Mouse (Mus musculus) T-helper 1 cell (primary cell): Measurements from ENCODE around the gene Serpina1b.
"Not testable (repeated sequence)": the region's sequence is repeated elsewhere in the genome, so short reads cannot be mapped to it uniquely, and the experiment has no call there.

ENCODE experiments used
- in situ Hi-C: fragments of 300-600 bp; cut with MboI, MseI; formaldehyde crosslinking; loops from one replicate; pipeline ENCODE4 v1.15.1; 2025; ENCODE audit warnings: high pct_unique_total_duplicates

Gene Serpina1b

GRCm38 (mm10) chr12:103830273-103830672 lies at the start of gene Serpina1b:
Gene Serpina1b (minus strand): TSS chr12:103830373.
- in situ Hi-C loops = not testable (repeated sequence)

- in situ Hi-C loops = not testable (repeated sequence)
These were observed 36.7 kb upstream of the Serpina1b start for GRCm38 (mm10) chr12:103866873-103867272.

DNA sequence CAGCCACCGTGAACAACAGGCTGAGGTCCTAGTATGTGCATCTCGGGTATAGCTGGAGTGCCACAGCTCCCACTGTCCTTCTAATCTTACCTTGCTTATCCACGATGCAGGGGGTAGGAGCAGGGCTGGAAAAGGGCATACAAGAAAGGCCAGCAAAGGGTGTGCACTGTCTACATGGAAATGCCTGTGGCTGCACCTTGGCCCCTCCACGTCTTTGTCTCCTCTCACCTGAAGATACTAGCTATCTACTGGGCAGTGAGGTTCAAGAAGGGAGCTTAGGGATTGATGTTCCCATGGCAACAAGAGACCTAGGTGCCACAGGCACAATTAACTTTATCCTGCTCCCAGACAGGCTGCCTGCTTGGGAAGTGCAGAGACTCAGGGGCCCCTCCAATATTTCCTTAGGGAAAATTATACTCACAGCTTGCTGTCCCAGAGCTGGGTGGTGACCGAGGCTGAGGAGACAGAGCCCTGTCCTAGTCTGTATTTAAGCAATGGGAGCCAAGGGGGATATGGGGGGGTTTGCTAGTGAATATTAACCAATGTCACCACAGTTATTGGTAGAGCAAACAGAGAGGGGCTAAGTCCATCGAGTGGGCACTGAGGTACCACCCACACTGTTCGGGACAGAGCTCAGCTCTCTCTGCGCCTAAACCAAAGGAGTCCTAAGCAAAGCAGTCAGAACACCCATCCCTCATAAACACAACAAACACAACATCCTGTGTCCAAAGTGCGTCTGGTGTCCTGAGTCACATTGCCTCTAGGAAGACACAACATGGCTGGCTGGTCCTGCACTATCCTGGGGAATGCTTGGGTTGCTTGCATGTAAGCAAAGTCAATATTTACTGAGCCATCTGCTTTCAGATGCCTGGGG lies 33.2 kb upstream of the Serpina1b start, which contains the start of gene Serpina1a:
Serpina1a (minus strand) TSS at position 462 of the 874 bp plus-strand sequence.
- in situ Hi-C loops = loop anchor here (5.0 kb wide), 1 partner anchor 91 kb away; the partner anchor contains the start of gene Serpina1d

DNA sequence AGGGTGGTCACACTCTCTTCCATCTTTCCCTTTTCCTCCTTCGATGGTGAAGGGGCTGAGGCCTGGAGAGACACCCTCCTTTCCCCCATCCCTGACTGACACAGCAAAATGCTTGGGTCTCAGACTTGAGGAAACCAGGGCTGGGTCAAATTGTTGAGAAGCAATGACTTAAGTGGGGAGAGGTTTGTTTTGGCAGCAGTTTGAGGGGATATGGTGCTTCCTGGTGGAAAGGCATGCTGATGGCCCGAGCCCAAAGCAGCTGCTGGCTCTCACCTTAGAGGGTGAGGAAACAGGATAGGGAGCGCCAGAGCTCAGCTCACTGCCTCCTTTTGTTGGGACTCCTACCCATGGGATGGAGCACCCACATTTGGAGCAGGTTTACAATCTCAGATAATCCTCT lies 30.8 kb upstream of the Serpina1b start:
- in situ Hi-C loops = loop anchor here (5.0 kb wide), 1 partner anchor 89 kb away; the partner anchor contains the start of gene Serpina1d

- in situ Hi-C loops = loop anchor here (5.0 kb wide), 1 partner anchor 88 kb away; the partner anchor contains the start of gene Serpina1d
These were observed 30.4 kb upstream of the Serpina1b start for GRCm38 (mm10) chr12:103860571-103860970.

GRCm38 (mm10) chr12:103859584-103859983 lies 29.4 kb upstream of the Serpina1b start:
- in situ Hi-C loops = loop anchor here (5.0 kb wide), 1 partner anchor 38 kb away; no protein-coding TSS in a partner anchor

GRCm38 (mm10) chr12:103853032-103853431 lies 22.9 kb upstream of the Serpina1b start:
- in situ Hi-C loops = not testable (repeated sequence)

- in situ Hi-C loops = not testable (repeated sequence)
These were observed 2.4 kb downstream of the Serpina1b start for GRCm38 (mm10) chr12:103827661-103828372.

- in situ Hi-C loops = not testable (repeated sequence)
These were observed 6.3 kb downstream of the Serpina1b start for GRCm38 (mm10) chr12:103823826-103824225.

DNA sequence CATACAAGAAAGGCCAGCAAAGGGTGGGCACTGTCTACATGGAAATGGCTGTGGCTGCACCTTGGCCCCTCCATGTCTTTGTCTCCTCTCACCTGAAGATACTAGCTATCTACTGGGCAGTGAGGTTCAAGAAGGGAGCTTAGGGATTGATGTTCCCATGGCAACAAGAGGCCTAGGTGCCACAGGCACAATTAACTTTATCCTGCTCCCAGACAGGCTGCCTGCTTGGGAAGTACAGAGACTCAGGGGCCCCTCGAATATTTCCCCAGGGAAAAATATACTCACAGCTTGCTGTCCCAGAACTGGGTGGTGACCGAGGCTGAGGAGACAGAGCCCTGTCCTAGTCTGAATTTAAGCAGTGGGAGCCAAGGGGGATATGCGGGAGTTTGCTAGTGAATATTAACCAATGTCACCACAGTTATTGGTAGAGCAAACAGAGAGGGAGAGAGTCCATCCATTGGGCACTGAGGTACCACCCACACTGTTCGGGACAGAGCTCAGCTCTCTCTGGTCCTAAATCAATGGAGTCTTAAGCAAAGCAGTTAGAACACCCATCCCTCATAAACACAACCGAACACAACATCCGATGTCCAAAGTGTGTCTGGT lies 56.8 kb downstream of the Serpina1b start, which contains the start of gene Serpina1d:
Serpina1d (minus strand) TSS at position 347 of the 606 bp plus-strand sequence.
- in situ Hi-C loops = loop anchor here (5.0 kb wide), 1 partner anchor 89 kb away; the partner anchor contains the start of gene Serpina1a

DNA sequence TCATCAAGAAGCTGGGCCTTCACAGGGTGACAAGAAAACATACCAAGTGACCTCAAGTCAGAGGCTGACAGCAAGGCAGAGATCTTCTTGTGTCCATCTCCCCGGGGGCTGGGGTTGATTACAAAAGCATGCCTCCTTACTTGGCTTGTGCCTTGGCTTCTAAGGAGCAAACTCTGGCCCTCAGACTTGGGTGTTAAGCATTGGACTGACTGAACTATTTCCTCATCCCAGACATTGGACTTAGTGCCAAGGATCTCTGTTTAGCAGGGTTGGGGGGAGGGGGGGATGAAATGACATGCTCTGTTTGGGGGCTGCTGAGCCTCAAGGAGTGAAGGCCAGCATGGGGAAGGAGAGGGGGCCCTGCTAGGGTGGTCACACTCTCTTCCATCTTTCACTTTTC lies 59.6 kb downstream of the Serpina1b start:
- in situ Hi-C loops = loop anchor here (5.0 kb wide), 1 partner anchor 92 kb away; the partner anchor contains the start of gene Serpina1a

DNA sequence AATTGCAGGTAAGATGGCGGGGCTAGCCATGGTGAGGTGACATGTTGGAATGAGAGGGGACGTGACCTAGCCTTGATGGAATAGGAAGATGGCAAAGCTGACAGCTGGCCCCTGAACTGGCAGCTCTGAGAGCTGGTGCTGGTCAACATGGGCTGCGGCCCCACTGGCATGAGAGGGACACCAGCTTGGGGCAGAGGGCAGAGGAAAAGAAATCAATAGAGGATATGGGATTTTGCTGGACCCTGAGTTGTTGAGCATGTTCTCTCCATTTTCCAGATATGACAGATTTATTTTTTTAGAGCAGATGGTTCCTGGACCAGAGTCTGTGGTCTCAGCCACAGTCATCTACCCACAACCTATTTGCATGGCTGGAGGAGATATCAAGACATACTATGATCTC lies 67.1 kb downstream of the Serpina1b start:
- in situ Hi-C loops = loop anchor here (5.0 kb wide), 1 partner anchor 179 kb away; no protein-coding TSS in a partner anchor

DNA sequence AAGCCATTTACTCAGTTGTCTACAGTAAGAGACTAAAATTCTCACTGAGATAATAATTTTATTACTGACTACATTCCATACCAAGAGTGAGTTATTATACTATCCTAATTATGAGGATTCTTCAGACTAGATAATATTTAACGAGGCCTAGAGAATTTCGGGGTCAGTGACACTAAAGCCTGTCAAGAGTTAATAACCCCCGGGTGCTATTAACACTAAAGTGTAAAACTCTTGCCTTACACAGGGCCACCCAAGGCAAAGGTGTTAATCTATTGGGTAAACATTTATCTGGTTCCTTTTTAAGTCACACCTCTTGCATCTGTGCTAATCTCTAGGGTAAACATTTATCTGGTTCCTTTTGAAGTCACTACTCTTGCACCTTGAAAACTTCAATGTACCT lies 69.9 kb downstream of the Serpina1b start:
- in situ Hi-C loops = loop anchor here (5.0 kb wide), 1 partner anchor 182 kb away; no protein-coding TSS in a partner anchor

- in situ Hi-C loops = not testable (repeated sequence)
These were observed 84.2 kb downstream of the Serpina1b start for GRCm38 (mm10) chr12:103745957-103746356.

- in situ Hi-C loops = not testable (repeated sequence)
These were observed 92.2 kb downstream of the Serpina1b start for GRCm38 (mm10) chr12:103737791-103738580.

GRCm38 (mm10) chr12:103735566-103735965 lies 94.6 kb downstream of the Serpina1b start:
- in situ Hi-C loops = not testable (repeated sequence)

DNA sequence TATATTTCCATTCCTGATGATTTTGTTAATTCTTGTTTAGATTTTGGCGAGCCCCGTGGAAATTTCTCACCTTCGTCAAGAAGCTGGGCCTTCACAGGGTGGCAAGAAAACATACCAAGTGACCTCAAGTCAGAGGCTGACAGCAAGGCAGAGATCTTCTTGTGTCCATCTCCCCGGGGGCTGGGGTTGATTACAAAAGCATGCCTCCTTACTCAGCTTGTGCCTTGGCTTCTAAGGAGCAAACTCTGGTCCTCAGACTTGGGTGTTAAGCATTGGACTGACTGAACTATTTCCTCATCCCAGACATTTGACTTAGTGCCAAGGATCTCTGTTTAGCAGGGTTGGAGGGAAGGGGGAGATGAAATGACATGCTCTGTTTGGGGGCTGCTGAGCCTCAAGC lies 95.1 kb downstream of the Serpina1b start:
- in situ Hi-C loops = not testable (repeated sequence)

DNA sequence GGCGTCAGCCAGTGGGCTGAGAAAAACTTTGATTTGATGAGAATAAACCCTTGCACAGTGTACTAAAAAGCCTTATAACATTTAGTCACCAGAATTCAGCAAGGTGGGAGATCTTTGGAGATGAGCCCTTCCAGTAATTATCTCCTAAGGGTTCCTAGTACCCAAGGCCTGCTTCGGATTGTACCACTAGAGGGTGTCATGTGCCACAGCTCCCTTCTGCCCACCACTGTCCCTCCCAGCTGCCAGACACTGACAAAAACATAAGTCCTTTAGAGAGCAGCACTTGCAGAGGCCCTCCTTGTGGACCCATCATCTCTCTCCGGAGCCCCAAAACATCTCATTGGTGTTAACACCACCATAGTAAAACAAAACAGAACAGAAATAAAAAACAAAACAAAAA lies 118.6 kb downstream of the Serpina1b start:
- in situ Hi-C loops = no loop called here

GRCm38 (mm10) chr12:103710405-103710804 lies 119.8 kb downstream of the Serpina1b start:
- in situ Hi-C loops = no loop called here

GRCm38 (mm10) chr12:103706113-103706512 lies 124.1 kb downstream of the Serpina1b start:
- in situ Hi-C loops = no loop called here
